Mouse (Mus musculus) brain, embryonic 14.5 days (tissue): ENCODE measurements at regions not wholly inside any gene's neighbourhood (a gene's known extent, or its start where the extent isn't known, plus 50 kb on each side); places are given as distances from the start of the nearest gene placed in this dataset.

Experiments
- CTCF ChIP-seq: fragments of 200-500 bp; IDR thresholded peaks from 2 replicates; pipeline ENCODE4 v1.5.1; 2012; ENCODE audit warnings: inconsistent platforms, mild to moderate bottlenecking, moderate library complexity, borderline replicate concordance; ENCODE audit not compliant: insufficient read depth, insufficient read length; ENCODE audit errors: extremely low read depth
- POLR2A ChIP-seq: fragments of 200-500 bp; IDR thresholded peaks from 2 replicates; pipeline ENCODE4 v1.6.1; 2012; ENCODE audit warnings: mild to moderate bottlenecking, inconsistent platforms, borderline replicate concordance; ENCODE audit not compliant: poor library complexity, insufficient read depth, insufficient read length, severe bottlenecking; ENCODE audit errors: extremely low read depth

DNA sequence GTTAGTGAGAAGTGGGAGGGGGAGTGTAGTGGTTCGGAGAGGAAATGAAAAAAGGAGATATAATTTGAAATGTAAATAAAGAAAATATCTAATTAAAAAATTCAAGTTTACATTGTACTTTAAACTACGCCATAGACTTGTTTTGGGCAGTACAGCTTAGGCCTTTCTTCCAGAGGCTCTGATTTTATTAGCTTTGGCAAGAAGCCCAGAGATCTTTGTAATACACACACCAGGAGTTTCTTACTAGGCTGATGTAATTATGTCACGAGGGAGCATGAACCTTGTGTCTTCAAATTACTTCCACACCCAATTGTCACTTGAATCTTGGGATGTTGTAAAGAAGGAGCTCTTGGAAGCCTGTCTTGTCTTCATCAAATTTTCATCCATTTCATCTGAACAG, 292.6 kb downstream of the Eepd1 start:
- no peak for TF ChIP-seq CTCF
- no peak for TF ChIP-seq POLR2A
